Mouse (Mus musculus) R1 (cell line): ENCODE results near the gene Dus2.
A peak's percentile ranks its signal among the peaks of the same experiment; 100 is the strongest.

ENCODE experiments used
- DNase-seq: peaks from one replicate; pipeline ENCODE4 v3.0.0-alpha.2; 2018; ENCODE audit warnings: low read depth, low spot score

The Dus2 gene

DNA sequence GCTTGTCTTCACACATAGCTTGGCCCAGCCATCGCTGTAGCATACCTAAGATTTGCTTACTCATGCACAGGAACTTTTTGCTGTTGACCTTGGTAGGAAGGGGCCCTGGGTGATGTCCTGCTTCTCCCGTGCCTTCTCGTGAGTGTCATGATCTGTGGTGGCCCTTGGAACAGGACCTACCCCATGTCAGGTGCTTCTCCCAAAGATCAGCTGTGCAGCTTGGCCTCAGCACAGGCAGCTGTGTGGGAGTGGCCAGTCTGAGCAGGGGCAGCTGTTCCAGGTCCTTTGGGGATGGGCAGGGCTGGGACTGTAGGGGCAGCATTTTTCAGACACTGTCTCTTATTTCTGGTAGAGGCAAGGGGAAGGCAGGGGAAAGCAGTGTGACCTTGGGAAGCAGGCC lies 53.0 kb downstream of the Dus2 start:
- no peak for DNase-seq

DNA sequence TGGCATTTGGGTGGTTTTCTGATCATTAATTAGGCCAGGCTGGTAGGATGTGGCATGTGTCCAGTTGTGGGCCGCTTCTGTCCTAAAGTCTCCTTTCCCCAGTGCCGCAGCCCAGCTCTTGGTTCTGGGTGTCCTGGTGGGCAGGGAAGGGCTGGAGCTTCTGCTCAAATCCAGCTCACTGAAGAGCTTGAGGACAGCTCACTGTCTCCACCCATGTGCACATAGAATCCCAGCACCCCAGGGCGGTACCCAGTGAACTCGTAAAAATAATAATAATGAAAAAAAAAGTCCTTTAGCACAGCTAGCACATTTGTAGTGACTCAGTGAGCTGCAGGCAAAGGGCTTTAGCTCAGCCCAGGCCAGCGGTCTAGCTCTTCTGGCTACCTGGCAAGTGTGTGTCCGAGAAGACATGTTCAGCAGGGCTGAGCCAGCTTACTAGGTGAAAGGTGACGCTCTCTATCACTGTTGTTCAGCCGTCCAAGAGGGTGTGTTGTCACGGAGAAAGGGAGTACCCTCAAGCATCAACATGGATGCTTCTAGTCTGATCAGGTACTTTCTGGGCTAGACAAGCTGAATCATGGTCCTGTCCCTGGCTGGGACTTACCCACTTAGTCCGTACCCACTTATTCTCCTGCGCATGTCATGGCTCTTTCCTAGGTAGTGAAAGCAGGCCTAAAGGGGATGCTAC lies 55.9 kb downstream of the Dus2 start:
- DNase-seq = no peak

DNA sequence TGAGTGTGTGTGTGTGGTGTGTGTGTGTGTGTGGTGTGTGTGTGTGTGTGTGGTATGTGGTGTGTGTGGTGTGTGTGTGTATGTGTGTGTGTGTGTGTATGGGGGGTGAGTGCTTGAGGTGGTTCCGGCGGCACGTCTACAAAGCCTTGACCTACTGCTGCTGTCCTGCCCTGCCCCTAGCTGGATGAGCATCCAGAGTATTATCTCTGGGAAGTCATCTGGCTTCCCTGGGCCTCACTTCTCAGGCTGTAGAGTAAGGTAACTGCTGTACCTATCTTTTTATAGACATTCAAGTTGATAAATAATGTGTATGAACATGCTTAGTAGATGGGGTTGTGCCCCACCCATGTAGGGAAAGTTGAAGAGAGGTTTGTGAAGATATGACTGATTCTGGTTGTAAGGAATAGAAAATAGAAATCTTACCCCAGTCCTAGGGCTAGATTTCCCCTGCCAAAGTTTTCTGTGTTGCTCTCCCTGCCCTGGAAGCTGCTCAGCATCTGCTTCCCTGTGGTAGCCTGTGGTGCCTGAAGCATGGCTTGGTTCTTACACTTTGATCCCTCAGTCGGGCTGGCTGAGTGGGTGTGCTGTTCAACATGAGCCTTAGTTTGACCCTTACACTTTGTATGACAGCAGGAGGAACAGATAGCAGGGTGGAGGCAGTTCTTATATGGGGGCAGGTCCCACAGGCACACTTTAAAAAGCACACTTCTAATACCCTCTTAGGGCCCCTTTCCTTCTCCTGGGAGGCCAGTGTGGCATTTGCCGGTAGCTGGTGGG lies 56.9 kb downstream of the Dus2 start:
- DNase-seq = no peak

DNA sequence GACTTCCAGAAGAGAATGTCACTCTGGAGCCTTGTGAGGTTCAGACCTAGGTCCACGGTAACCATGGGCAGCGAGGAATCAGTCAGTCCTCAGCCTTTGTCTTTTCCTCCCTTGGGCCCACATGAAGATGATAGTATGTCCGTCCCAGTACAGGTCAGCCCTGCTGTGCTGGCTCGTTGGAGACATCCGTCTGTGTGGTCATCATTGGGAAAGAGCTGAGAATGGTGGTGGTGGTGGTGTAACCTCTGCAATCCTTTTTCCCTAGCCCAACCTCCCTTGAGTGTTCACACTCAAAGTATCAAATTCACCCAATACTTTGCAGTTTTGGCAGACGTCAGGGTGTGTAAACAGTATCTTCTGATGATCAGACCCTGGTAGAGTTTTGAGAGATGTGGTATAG lies 58.7 kb downstream of the Dus2 start:
- no peak for DNase-seq

DNA sequence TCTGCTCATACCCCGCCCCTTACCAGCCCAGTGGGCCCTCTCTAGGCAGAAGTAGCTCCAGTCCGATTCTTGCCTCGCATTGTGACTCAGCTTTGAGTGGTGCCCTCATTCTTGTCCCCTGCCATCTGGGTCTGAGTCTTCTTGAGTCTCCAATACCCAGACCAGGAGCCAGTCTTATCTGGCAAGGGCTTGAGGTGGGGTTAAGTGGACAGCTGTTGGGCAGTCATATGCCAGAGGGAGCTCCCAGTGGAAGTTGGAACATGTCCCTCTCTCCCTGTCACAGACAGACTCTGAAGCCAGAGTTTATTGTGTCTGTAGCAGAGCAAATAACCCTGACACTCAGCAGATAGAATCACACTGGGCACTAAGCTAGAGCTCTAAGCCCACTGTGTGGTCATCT lies 59.9 kb downstream of the Dus2 start:
- DNase-seq = no peak

DNA sequence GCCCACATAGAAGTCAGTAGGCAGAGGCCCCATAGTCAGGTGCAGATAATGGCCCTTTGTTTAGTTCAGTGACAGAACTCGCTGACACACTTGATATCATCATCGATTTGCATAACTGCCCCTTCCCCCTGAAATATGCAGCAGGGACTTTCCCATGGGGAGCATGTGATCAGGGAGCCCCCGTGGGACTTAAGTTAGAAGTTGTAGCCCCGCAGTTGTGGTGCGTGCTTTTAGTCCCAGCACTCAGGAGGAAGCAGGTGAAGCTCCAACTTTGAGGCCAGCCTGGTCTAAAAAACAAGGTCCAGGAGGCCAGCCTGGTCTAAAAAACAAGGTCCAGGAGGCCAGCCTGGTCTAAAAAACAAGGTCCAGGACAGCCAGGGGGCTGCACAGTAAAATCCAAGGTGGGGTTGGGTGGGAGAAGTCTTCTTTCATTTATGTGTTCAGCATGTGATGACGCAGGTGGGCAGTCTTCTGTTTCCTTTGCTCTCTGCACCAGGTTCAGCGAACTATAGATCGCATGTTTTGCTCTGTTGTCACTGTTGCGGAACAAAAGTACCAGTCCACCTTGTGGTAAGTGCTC lies 61.5 kb downstream of the Dus2 start:
- no peak for DNase-seq

DNA sequence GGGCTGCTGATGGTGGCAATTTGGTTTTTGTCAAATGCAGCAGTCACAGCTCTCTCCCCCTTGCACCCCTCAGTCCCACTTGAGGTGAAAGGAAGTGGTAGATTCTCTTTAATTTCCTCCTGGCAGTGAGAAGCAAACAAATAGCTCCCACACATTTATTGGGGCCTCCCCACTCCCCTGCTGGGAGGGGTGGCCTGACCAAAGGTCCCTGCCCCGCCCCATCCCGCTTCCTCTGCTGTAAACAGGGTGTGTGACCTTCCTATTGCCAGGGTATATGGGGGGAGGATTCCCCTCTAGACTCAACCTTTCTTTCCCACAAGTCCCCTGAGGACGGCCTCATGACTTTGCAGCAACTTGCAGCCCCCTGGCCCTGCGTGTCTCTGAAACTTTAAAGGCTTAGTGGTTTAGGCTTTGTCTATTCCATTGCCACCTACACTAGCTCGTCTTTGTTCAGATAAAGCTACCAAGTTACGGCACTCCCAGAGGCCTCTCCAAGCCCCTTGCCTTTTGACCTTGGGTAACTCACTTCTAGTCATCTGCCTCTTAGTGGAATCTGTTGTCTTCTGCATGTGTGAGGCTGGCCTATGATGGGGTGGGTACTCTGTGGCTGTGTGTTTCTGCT lies 63.2 kb downstream of the Dus2 start:
- DNase-seq = peak; percentile 50

DNA sequence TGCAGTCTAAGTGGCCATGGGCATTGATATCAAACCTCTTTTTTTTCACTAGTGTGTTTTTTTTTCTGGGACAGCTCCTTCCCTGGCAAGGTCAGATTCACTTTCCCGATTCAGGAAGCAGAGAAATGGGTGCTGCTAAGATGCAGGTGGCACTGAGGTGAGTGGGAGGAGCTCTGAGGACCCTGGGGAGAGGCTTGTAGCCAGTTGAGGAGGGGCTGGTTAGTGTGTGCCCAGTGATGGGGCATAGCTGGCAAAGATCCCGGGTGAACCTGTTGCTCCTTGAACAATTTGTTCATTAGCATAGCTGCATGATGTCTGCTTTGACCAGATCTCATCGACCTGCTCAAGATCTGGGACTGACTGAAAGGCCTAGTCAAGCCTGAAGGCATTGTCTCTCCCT lies 63.9 kb downstream of the Dus2 start:
- DNase-seq = no peak

DNA sequence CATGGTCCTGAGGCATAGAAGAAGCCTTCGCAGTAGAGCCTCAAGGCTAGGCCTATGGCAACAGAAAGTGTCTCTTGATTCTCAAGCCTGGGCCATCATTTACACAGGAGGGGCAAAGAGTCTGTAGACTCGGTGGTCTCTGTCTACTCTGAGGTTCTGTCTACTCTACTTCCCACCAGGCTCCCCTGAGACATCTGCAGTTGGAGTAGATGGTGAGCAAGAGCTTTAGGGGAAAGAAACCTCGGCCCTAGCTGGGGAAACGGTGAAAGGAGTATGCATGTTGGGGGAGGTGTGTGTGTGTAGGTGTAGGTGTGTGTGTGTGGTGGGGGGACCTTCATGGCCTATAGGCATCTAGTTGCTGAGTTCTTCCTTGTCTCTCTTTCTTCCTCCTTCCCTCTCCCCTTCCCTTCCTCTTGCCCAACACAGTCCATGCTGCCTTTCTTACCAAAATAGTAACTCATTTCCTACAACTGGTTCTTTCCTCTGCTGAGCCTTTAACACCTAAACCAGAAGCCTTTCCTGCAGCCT lies 65.4 kb downstream of the Dus2 start:
- no peak for DNase-seq

DNA sequence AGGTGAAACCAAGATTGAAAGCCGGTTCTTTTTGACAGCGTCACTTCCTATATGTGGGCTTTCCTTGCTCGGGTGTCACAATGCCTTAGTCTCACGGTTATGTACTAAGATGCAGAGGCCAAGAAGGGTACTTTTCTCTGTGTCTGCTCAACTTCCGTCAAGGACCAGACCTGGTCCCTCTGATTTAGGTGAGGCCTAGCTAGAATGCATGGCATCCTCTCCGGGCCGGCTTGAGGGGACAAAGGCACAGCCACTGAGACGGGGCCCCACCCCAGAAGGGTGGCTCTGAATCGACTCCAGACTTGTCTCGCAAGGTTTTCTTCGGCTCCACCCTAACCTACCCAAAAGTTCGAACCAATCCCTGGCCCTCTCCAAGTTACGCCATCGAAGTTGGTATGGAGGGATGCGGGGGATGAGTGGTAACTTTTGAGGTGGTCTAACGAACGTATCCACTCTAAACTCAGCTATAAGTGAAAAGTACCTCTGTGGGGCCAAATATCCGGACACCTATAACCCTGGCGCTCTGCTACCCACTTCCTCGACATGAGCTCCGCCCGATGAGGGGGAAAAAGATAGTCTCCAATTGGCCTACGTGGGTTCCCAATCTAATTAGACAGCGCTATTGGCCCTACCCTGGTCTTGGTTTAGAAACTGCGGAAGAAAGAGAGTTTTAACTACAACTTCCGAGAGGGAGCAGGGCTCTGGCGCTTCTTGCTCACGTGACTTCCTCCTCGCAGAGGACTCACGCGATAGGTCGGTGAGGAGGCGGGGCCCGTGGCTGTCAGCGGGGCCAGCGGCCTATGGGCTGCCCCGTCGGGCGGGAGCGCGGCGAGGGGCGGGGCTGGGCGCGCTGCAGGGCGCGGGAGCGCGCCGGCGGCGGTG lies 67.8 kb downstream of the Dus2 start, which contains the start of gene Nfatc3:
Nfatc3 (plus strand) TSS at position 110 of the 882 bp plus-strand sequence.
- DNase-seq = peak; percentile 99

DNA sequence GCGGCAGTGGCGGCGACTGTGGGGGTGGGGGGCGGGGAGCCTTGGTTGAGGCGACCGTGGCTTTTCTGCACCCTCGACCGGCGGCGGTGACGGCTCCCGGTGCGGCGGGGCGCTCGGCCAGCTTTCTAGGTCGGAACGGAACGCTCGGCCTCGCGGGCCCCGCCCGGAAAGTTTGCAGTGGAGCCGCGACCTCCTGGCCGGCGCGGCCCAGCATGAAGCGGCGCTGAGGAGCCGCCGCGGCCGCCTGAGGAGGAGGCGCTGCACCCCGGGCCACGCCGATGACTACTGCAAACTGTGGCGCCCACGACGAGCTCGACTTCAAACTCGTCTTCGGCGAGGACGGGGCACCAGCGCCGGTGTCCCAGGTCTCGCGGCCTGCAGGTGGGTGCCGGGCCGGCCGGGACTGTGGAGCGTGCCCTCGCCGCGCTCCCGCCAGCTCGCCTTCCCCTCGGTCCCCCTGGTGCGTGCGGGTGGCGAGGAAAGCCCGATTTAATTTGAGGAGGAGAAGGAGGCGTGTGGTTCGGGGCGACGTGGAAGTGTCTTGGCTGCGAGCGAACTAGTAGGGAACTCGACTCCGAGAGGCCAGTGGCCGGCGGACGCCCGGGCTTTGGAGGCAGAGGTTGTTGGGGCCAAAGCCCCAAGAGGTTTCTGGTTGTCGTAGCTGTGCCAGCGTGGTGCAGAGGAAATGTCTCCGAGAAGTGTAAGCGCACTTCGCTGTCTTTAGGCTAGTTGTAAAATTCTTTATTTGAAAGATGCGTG lies 68.7 kb downstream of the Dus2 start:
- DNase-seq = peak; percentile 73

DNA sequence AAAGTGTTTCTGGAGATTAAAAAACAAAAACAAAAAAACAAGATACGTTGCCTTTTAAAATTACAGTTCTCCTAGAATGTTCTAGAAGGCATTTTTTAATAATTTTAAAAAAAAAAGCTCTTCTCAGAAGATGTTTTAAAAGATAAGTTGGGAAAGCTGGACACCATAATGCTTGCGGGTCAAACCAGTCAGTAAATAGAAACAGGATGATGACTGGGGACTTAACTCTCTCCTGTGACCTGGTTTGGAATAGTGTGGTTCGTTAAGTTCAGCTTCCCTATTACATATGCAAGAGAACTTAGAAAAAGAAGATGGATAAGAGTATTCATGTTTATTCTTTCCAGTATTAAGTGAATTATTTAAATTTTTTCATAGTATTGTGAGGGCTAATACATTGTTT lies 69.4 kb downstream of the Dus2 start:
- DNase-seq = no peak

DNA sequence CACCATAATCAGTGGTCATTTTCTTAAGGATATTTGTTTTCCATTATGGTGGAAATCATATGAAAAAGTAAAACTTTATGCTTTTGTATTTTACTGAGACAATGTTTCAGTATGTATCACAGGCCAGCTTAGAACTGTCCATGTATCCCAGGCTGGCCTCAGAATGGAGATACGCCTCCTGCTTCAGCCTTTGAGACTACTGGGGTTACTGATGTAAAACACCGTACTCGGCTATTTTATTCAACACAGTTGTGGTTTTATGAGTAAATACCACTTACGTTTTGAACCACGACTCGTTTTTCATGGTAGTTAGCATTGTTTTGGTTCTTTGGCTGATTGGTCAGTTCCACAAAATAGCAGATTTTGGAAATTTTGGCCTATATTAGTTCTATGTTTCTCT lies 70.5 kb downstream of the Dus2 start:
- no peak for DNase-seq

DNA sequence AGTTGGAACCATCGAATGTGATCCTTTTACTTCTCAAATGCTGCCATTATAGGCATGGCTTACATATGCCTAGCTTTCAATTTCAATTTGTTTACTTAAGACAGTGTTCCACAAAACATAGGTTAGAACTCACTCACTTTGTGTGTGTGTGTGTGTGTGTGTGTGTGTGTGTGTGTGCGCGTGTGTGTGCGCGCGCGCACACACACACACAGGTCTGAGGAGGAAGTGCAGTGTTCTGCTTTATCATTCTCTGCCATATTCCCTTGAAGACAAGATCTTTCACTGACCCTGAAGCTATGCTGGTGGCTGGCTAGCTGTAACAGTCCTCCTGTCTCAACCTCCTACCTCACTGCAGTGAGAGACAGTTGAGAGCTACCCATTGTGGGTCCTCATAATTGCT lies 71.9 kb downstream of the Dus2 start:
- DNase-seq = no peak

DNA sequence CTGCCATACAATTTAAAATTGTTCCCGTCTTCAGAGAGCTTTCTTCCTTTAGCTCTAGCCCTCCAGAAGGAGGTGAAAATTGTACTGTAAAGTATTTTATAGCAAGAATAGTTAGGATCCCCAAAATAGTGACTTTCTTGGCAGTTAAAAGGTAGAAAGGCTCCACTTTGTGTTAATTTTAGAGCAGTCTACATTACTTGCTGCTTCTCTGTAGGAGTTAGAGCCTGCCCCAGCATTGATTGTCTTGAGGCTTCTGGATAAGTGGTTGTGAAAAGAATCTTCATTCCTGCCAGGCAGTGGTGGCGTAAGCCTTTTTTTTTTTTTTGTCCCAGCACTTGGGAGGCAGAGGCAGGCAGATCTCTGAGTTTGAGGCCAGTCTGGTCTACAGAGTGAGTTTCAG lies 75.6 kb downstream of the Dus2 start:
- no peak for DNase-seq

DNA sequence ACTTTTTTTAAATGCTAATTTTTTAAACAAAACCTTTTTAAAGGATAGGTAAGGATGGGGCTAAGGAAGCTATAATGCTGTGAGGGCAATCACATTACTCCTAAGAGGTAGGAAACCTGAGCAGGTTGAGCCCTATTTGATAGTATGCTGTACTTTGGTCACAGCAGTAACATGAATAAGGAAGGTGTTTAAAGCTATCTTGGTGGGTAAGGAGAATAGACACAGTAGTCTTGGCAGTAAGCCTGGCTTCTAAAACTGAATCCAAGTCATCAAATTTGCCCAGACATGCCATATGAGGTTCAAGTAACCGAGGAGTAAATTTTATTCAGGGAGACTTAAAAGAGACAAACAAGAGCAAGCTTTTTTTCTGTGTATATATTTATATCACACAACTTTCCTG lies 78.4 kb downstream of the Dus2 start:
- DNase-seq = no peak

DNA sequence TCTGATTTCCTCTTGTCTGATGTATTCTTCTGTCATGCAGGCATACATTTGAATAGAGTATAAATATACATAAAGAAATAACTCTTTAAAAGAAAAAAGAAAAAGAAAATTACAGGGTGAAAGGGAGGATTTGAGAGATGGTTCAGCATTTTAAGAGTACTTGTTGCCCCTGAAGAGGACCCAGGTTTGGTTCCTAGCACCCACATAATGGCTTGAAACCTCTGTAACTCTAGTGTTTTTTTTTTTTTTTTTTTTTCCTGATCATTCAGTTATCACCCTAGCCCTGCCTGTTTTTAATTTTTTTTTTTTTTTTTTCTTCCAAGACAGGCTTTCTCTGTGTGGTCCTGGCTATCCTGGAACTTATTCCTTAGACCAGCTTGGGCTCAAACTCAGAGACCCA lies 81.0 kb downstream of the Dus2 start:
- DNase-seq = no peak

DNA sequence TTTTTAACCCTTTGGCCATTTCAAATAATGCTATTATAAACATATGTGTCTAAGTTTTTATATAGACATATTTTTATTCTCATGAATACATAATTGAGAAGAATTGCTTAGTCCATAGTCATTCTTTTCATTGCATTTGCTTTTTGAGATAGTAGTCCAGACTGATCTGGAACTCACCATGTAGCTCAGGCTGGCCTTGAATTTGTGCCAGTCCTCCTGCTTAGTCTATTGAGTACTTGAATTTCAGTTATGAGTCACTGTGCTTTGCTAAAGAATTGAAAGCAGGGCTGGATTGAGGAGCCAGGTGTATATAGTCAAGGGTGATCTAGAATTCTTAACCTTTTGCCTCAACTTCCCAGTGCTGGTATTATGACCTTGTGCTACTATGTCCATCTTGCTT lies 83.1 kb downstream of the Dus2 start:
- no peak for DNase-seq

DNA sequence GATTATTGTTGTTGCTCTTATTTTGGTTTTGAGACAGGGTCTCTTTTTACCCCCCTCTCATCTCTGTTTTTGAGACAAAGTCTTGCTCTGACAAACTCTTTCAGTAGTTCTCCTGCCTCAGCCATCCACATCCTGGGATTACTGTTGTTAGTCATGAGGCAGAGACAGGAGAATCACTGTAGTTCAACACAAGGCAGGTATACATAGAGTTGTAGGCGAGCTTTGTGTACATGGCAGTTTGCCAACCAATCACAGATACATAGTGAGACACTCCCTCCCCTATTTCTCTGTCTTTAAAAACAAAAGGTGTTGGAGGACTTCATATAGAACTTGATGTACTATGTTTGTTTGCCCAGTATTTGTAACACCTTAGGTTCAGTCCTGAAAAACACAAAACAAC lies 83.5 kb downstream of the Dus2 start:
- DNase-seq = no peak

DNA sequence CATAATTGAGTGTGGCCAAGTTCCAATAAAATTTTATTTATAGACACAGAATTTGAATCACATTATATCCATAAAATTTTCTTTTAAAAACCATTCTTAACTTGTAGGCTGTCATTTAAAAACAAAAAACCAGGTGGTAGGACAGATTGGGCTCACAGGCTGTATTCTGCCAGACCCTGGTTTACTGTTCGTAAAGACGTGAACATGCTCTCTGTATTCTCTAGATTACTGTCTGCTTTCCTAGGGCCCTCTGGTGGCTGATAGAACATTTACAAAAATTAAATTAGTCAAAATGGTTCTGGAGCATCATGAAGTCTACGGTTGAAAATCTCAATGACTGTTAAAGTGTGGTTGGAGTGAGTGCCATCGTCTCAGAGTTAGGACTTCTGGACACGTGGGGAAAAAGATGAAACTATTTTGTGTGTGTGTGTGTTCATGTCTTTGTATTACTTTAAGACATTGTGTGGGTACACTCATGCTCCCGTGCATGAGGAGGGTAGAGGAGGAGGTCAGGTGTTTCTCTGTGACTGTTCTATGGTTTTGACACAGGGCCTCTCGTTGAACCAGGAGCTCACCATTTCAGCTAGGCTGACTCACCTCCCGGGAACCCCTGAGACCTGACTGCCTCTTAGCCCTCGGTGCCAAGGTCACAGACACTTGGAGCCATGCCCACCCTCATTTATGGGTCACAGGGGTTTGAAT lies 84.2 kb downstream of the Dus2 start:
- DNase-seq = peak; percentile 26
